Mouse (Mus musculus) left cerebral cortex, postnatal 25 days (tissue): ENCODE data around the gene Cryga. TPM values are rescaled to one million over a fixed set of nuclear protein-coding genes. Genes with fewer than 3 reads are reported as not detected.
"Not testable (repeated sequence)": the region's sequence is repeated elsewhere in the genome, so short reads cannot be mapped to it uniquely, and the experiment has no call there.

Experiments used
- DNase-seq, 2 experiments: peaks; one replicate each; pipeline ENCODE4 v3.0.0; 2022; ENCODE audit warnings: low spot score in 2 of 2, mixed read lengths in 1 of 2
- intact Hi-C: fragments of 180-260 bp; cut with DNase I; formaldehyde crosslinking; loops from one replicate; pipeline ENCODE4 v1.15.1; 2025
- total RNA-seq, 2 experiments: library from RNA; stranded (reverse); gene quantifications; 2 replicates each; pipeline ENCODE4 v1.2.3; 2021

Gene Cryga
- total RNA-seq, 2 experiments from 2014 or later = 0.57 TPM; not detected in 1

DNA sequence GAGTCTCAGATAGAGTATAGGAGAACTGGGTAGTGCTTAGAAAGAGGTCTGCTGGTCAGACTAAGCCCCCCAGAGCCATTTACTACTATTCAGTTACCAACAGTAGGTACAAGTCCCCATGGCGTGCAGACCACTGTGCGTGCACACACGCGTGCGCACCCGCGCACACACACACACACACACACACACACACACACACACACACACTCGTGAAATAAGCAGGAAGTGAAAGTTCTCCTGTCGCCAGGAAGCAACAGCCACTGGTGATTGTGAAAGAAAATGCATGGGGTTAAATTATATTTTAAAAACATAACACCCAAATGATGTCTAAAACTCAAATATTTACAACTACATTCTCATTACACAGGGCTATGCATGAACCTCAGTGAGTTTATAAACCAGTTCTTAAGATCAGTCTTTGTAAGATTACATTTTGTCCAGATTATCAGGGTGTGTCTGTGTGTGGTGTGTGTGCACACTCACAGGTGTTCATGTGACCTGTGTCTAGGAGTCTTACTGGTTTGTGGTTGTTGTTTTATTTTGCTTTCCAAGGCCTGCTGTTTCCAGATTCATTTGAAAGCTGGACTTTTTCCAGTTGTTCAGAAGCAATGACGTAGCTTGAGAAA, 4.6 kb upstream of the Cryga start:
- intact Hi-C loops = no loop called here
- DNase-seq = no peak

DNA sequence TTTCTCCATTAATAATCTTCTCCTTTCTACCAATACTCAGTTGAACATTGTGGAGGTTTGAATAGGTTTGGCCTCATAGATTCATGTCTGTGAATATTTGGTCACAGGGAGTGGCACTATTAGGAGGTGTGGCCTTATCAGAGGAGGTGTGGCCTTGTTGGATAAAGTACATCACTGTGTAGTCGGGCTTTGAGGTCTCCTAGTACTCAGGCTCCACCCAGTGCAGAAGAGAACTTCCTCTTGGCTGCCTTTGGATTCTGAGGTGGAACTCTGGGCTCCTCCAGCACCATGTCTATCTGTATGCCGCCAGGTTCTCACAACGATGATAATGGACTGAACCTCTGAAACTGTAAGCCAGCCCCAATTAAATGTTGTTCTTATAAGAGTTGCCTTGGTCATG, 6.2 kb downstream of the Cryga start:
- DNase-seq = no peak
- intact Hi-C loops = no loop called here

DNA sequence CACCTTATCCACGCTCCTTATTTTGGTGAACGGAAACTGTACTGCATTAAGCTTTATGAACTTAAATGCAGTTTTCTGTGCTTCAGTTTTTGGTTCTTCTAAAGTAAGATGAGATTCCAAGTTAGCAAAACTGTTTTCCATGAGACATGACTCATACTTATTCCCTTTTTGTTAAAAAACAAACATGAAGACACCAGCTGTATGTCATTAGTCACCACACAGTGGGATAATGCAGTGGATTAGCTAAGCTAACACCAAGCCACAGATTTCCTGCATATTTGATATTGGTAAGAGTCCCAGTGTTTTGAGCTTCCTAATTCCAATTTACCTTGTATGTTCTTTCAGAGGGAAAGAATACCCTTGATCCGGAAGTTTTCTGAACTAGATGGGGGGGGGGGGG, 11.6 kb downstream of the Cryga start:
- peak in 1 of 2 experiments; percentile 5 for DNase-seq
- intact Hi-C loops = no loop called here

DNA sequence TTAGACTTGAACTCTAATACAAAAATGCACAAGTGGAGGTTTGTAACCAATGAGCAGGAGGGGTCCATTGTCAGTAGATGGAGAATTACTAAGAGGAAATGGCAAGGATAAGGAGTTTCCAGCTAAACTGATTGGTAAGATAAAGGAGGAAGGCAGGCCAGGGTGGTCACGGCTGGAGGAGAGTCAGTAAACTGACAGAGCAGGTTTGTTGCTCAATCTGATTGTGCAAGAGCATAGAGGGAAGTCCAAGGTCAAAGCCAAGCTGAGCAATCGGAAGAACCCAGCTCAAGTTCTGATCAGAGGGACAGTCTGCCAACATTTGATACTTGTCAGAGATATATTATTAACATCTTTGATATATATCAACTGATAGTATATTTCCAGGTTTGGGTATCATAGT, 12.8 kb downstream of the Cryga start:
- no peak for DNase-seq
- intact Hi-C loops = no loop called here

DNA sequence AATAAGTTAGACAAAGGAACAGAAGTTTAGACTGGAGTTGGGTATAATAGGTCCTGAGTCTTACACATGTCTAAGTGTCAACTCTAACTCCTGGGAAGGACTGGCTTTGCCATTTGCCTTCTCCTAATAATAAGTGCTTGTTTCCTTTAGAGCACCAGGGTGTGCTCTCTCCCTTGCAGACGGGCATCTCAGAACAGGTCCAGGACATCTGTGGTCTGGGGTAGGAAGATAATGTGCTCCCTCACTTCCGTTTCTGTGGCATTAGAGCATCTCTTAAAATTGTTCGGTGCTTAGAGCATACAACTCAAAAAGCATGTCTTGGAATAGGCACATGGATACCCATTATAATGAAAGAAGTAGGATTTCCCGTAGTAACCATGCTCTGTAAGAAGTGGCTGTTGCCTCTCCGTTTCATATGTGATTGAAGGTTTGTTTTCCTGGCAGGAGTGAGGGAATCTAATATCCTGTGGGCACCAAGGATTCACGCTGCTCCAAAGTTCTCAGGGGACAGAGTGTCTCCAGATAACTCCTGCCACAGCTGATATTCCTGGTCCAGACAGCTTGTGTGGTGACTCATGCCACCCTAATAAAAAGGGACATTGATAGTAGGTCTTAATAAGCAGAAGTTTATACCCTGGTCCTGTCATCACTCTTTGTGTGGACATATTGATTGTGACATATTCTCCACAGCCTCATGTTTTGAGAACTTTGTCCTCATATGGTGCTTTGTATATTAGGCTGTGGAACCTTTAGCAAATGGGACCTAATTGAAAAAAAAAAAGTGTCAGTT, 14.4 kb downstream of the Cryga start:
- intact Hi-C loops = no loop called here
- no peak for DNase-seq

DNA sequence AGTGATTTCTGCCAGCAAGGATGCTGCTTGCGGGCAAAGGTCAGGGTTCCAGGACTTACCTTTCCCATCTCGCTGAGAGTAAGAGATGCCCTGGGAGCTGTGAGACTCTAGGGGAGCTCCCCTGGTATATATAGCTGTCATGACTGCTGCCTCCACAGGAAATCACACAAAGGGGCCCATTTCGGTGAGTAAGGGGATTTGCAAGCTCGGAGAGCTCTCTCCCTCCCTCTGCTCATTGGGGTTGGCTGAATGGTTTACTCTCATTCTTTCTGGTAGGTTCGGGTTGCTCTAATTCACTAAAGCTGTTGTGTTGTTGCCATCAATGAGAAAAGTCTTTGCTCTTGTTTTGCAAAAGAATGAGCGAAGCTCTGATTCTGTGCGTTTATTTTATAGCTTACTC, 21.0 kb downstream of the Cryga start, which contains the start of gene Crygb:
Gene Crygb, minus strand, starts transcription at position 101 of the 400 bp plus-strand sequence.
- no peak for DNase-seq
- intact Hi-C loops = no loop called here

DNA sequence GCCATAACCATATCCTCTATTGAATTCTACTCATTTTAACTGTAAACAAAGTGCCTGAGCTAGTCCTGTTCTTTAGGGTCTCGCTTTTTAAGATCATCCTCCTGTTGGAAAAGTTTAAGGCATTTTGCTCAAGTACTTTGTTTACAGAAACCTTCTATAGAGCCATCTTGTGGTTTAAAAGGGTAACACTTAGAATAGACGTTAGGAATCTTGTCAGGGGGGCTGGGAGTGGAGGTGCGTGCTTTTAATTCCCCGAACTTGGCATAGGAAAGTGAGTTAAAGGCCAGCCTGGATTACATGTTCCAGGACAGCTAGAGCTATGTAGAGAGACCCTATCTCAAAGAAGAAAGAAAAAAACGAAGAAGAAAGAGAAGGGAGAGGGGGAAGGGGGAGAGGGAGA, 27.6 kb downstream of the Cryga start:
- DNase-seq = no peak
- intact Hi-C loops = loop anchor here (2.0 kb wide), 1 partner anchor 29 kb away; no protein-coding TSS in a partner anchor

DNA sequence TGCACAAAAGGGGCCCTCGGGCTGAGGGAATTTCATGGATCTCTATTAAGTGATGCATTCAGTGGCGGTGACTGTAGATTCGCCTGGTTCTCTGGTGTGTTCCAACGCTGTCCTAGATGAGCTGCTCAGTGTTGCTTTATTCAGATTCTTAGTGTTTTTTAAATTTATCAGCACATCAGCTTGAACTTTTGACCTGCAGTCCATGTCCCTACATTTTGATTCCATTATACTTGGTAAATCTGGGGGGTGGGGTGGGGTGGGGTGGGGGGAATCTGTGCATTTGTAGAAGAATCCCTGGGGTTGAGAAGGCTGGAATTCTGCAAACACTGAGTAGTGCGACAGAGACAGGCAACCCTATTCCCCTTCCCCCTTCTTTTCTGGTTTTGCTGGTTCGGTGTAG, 29.6 kb downstream of the Cryga start, which contains the start of gene Crygc:
Gene Crygc, minus strand, starts transcription at position 101 of the 400 bp plus-strand sequence.
- DNase-seq = no peak
- intact Hi-C loops = no loop called here

DNA sequence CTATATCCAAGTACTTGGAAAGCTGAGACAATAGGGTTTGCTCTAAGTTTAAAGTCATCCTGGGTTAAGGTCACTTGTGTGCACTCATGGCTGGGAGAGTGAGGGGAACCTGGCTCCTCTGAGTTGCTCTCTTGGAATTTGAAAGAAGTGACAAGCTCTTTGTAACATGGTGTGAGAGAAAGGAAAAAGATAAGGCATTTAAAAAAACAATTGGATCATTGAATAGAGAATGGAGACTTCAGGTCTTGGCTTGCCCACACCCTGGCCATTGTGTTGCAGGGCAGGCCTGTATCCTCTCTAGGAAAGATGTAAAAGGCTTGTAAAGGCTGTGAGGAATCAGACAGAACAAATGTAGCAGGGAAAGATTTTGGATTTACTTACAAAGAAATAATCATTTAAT, 35.3 kb downstream of the Cryga start:
- DNase-seq = no peak
- intact Hi-C loops = no loop called here

DNA sequence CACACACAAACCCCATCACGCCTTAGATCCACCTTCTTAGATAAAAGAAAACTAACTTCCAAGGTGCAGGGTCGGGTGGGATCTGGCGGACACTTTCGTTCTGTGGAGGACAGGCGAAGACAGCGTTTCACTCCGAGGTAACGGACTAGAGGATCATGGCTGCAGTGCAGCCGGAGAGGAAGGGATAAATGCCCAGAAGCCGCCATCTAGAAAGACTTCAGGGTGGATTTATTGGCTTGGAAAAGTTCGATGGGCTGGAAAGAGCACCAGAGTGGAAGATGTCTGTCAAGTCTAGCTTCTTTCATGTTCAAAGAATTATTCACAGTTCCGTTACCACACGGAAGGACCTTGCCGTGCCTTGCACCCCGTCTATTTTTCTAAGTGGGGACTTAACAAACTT, 39.0 kb downstream of the Cryga start:
- no peak for DNase-seq
- intact Hi-C loops = no loop called here

DNA sequence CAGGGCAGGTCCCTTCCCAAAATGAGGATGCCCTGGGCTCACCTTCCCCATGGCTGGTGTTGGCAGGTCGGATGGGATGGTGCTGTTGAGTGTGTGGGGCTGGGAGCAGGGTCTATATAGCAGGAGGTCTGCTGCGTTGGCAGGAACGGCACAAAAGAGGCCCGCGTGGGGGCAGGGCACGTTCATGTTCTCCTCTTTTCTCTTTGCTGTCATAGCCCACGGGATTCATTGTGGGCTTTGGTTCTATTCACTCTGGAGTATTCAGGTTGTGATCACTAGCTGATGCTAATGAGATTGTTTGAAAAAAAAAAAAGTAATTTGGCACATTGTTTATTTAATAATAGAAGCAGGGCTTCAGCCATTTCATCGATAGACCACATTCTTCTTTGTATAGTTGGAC, 39.8 kb downstream of the Cryga start, which contains the start of gene Crygd:
Gene Crygd, minus strand, starts transcription at position 101 of the 400 bp plus-strand sequence.
- intact Hi-C loops = no loop called here
- no peak for DNase-seq

DNA sequence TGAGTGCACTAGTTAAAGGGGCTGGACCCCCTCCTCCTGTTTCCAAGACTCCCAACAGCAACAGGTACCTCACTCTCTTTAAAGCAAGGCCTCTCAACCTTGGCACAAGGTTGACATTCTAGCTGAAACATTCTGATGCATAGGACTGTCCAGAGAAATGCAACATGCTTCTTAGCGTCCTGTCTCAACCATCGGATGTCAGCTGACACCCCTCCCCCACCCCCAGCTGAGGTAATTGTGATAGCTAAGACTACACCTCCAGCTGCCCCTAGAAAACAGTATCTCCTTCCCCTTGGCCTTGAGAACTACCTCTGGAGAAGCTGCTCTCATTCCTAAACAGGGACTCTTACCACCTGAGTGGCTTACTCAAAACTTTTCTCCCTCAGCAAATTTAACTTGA, 51.0 kb downstream of the Cryga start:
- DNase-seq = no peak
- intact Hi-C loops = no loop called here

DNA sequence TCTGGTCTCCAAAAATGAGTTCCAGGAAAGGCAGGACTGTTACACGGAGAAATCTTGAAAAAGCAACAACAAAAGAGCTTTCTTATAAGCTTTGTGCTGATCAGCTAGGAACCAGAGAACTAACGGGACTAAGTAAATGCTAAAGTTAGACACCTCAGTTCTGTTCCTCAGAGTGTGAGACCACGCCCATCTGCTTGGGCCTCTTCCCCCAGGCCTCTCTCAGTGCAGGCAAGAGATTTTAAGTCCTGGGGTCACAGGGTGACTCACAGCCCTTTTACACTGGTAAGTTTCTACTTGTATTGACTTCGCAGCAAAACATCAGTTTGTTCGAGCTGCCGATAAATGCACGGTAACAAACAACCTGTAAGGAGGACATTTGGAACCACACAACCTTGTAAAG, 51.5 kb downstream of the Cryga start:
- intact Hi-C loops = no loop called here
- no peak for DNase-seq

DNA sequence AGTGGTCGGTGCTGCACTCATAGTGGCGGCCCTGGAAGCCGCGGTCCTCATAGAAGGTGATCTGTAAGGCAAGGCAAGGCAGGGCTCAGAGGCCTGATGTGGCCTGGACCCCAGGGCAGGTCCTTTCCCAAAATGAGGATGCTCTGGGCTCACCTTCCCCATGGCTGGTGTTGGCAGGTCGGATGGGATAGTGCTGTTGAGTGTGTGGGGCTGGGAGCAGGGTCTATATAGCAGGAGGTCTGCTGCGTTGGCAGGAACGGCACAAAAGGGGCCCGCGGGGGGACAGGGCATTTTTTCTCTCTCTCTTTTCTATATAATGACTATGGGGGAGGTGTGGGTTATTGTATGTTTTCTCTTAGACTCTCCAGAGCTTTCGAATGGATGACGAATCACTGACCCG, 52.2 kb downstream of the Cryga start, which contains the start of gene Cryge:
Gene Cryge, minus strand, starts transcription at position 198 of the 400 bp plus-strand sequence.
- DNase-seq, intact Hi-C loops: not testable (repeated sequence)

Other genes with a start within 250 kb of the Cryga start
- gene Plekhm3, start 146.5 kb downstream of the Cryga start, total RNA-seq = 10 to 100 TPM; 32.9 to 37.9 TPM
- not detected for gene Akr1cl, start 70.6 kb downstream of the Cryga start, total RNA-seq
- gene Cryge, start 52.2 kb downstream of the Cryga start, total RNA-seq = not detected
- gene Crygd, start 39.9 kb downstream of the Cryga start, total RNA-seq = not detected
- not detected for gene Crygc, start 29.7 kb downstream of the Cryga start, total RNA-seq
- not detected for gene Crygb, start 21.1 kb downstream of the Cryga start, total RNA-seq
- gene Gm28845, start 16.2 kb upstream of the Cryga start, total RNA-seq = under 1 TPM in 1 of 2 experiments, not detected in 1; 0.69 TPM
- gene D630023F18Rik, start 19.8 kb upstream of the Cryga start, total RNA-seq = 1 to 10 TPM; 5.3 to 8.7 TPM
- gene Idh1, start 83.1 kb upstream of the Cryga start, total RNA-seq = 10 to 100 TPM; 44.0 to 44.2 TPM
- 10 to 100 TPM; 45.2 to 47.3 TPM for gene Pikfyve, start 83.3 kb upstream of the Cryga start, total RNA-seq
- gene Pth2r, start 178.7 kb upstream of the Cryga start, total RNA-seq = 1 to 10 TPM; 2.0 to 2.7 TPM